Mouse (Mus musculus): Measurements from ENCODE around the gene Smim13. TPM values are rescaled to one million over a fixed set of nuclear protein-coding genes. Genes with fewer than 3 reads are reported as not detected.
"Not testable (repeated sequence)": the region's sequence is repeated elsewhere in the genome, so short reads cannot be mapped to it uniquely, and the experiment has no call there.

Smim13 gene
- polyA plus RNA-seq, 1 experiment, result 9.0 TPM

- DNase-seq (ENCODE audit: low spot score), result no peak
Observed at GRCm38 (mm10) chr13:41238035-41238804, 11.4 kb upstream of the Smim13 start.

- no peak for DNase-seq (ENCODE audit: low spot score)
Observed at GRCm38 (mm10) chr13:41238805-41239130, 10.9 kb upstream of the Smim13 start.

DNA sequence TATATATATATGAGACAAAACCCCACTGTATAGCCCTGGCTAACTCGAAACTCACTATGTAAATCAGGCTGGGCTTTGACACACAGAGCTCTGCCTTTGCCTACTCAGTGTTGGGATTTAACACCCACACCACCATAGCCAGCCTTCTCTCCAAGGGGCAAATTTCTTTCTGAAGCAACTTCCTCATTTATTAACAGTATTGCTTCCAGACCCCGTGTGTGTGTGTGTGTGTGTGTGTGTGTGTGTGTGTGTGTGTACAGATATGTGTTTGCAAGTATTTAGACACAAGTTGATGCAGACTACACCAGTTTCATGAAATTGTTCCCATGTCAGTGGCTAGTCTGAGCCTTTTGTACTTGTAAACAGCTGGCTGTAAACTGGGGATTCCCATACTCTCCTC is 8.1 kb upstream of the Smim13 start:
- no peak for DNase-seq (ENCODE audit: low spot score)

DNA sequence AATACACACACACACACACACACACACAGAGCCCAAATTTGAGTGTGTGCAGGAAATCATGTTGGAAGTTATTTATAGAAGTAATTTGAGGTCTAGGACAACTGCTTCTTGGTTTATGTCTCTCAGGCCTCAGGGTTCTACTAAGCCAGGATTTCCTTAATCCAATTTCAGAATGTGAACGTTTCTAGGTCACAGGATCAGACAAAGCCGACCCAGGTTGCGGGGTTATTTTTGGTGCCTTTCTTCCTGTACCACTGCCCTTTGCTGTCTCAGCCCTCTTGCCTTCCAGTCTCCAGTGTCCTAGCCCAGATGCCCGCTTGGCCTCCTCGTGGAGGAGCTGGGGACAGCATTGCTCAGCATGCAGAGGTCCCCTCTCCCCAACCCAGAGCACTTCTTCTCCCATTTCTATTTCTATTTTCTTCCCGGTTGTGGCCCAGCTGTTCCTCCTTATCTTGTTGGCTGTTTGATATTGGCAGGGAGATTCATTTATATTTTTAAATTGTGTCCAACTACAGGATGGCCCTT is 5.3 kb upstream of the Smim13 start:
- DNase-seq (ENCODE audit: low spot score), result no peak

- no peak for DNase-seq (ENCODE audit: low spot score)
Observed at GRCm38 (mm10) chr13:41248751-41249520, 708 bp upstream of the Smim13 start.

GRCm38 (mm10) chr13:41250318-41250981 is 806 bp downstream of the Smim13 start:
- no peak for DNase-seq (ENCODE audit: low spot score)

DNA sequence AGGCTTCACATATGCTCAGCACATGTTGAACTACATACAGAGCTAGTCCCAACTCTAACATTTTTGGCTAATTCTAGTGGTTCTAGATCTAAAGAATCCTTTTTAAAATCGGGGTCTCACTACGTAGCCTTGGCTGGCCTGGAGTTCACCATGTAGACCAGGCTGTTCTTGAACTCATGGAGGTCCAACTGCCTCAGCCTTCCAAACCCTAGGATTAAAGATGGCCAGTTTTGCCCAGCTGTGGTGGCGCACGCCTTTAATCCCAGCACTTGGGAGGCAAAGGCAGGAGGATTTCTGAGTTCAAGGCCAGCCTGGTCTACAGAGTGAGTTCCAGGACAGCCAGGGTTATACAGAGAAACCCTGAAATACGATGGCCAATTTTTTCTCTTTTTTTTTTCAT is 1.6 kb downstream of the Smim13 start:
- not testable (repeated sequence) for DNase-seq (ENCODE audit: low spot score)

GRCm38 (mm10) chr13:41251667-41252066 is 2.0 kb downstream of the Smim13 start:
- DNase-seq (ENCODE audit: low spot score), result no peak

DNA sequence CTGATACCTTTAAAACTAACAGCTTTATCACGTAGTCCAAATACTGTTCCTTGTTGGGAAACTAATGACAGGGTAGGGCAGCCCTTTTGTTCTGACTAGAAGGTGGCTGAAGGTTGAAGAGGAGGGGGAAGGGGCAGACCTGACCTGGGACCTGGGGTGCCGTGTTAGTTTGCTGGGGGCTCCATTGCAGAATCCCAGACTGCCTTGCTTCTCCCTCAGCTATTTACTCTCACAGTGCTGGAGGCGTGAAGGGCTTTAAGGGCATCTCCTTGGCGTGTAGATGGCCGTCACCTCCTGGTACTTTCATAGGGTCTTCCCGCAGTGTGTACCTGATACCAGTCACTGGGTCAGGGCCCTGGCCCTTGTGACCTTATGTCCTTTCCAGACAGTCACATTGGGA is 2.5 kb downstream of the Smim13 start:
- DNase-seq (ENCODE audit: low spot score), result no peak

DNA sequence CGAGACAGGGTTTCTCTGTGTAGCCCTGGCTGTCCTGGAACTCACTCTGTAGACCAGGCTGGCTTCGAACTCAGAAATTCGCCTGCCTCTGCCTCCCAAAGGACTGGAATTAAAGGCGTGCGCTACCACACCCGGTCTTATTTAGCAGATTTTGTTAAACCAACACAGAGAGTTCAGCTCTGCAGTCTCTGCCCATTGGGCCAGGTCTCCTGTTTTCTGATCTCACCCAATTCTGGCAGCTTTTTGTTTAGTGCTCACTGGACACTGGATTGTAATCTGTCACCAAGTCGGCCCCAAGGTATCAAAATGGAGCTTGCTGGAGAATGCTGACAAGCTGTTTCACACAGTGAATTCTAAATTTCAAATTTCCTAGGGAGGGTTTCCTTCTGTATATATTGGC is 3.1 kb downstream of the Smim13 start:
- no peak for DNase-seq (ENCODE audit: low spot score)

DNA sequence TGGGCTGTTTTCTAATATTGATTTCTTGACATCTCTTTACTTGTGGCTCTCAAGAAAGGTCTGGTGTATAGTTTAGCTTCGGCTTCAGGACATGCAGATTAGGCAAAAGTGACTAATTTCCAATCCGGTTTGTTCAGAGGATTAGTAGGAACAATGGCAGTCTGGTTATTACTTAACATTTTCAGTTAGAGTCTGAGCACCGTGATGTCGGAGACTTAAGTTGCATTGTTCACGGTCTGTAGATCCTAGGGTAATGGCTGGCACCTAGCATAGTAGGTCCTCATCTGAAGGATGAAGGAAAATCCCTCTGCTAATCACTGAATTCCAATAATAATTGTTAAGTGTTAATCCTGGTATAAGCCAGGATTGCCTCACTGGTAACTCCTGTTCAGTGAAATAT is 6.5 kb downstream of the Smim13 start:
- DNase-seq (ENCODE audit: low spot score), result no peak

DNA sequence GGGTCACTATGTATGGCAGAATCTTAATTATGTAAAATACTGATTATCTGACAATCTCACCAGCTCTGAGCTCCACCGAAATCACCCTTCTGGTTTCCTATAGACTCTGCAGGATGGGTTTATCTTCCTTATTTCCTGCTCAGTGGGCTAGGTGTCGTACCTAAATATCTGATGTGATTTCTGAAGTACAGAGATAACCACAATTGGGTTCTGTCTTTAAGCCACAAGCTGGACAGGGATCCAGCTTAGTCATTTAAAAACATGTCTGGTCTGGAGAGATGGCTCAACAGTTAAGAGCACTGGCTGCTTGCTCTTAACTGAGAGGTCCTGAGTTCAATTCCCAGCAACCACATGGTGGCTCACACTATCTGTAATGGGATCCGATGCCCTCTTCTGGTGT is 7.3 kb downstream of the Smim13 start:
- DNase-seq (ENCODE audit: low spot score), result no peak

- no peak for DNase-seq (ENCODE audit: low spot score)
Observed at GRCm38 (mm10) chr13:41257851-41258250, 8.2 kb downstream of the Smim13 start.

- DNase-seq (ENCODE audit: low spot score), result not testable (repeated sequence)
Observed at GRCm38 (mm10) chr13:41261617-41262016, 12.0 kb downstream of the Smim13 start.

GRCm38 (mm10) chr13:41263304-41264006 is 13.8 kb downstream of the Smim13 start:
- no peak for DNase-seq (ENCODE audit: low spot score)

DNA sequence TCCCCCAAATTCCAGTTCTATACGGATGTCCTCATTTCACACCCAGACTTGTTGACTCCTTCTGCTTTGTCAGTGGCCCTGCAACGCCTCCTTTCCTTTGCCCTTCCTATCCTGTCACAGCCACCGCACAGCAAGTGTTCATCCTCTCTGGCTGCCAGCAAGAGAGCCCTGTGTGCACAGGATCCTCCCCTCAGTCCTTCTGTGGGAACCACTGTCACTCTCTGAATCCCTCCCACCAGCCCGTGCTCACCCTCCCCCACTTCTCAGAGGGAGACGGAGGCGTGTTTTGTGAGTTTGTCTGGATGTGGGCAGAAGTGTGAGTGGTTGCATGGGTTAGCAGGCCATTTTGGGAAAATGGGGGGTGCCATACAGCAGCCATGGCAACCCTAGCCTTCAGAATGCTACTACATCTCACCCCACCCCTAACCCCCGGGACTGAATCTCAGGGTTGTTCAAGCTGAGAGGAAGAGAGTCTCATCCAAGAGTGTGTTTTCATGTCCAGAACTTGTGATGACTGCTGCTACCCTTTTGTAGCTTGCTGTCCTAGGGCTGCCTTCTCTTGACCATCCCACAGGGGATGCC is 18.3 kb downstream of the Smim13 start:
- no peak for DNase-seq (ENCODE audit: low spot score)

DNA sequence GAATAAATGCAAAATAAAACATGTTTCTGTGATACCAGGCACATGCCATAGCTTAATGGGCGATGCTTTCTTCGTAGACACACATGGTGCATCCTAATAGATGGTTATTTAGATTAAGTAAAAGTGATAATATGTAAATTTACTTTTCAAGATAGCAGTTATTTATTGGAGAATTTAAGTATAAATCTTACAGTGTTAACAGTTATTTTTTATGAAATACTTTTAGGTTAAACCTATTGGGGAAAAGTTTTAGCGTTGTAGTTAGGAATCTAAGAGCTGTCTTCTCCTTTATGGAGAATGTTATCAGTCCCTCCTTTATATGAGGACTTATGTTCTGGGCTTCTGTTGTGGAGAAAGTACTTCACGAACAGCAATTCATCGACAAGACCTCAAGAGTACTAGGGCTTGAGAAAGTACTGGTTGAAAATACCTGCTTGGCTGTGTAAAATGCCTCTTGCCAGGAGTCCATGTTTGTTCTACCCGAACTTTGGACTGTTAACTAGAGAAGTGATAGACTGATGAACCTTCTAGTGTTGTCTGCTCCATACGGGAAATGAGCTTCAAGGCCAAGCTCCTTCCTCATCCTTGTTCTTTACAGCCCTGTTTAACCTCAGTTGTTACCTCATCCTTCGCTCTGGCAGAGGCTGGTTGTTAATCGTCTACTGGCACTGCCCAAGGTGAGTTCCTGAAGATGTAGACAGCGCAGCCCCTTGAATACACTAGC is 24.4 kb downstream of the Smim13 start, which contains the start of gene Gm17364:
Gene Gm17364 (minus strand): TSS at position 51 of the 724 bp plus-strand sequence.
- DNase-seq (ENCODE audit: low spot score), result no peak

DNA sequence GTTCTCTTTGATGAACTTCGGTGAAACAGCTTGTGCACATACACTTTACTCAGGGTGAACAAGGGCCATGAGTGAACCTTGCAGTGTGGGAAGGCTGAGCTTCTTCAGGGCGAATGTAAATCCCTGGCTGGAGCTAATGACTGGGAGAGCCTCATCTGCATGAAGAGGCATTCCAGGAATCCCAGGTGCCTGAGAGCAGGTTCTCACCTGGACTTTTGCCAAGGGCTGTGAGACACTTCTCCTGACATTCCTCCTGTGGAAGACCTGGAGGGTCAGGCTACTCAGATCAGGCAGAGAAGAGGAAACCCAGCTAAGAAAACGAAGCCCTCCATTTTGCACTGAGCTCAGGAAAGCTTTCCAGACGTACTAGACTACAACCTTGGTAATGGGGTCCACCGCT is 31.1 kb downstream of the Smim13 start:
- no peak for DNase-seq (ENCODE audit: low spot score)

DNA sequence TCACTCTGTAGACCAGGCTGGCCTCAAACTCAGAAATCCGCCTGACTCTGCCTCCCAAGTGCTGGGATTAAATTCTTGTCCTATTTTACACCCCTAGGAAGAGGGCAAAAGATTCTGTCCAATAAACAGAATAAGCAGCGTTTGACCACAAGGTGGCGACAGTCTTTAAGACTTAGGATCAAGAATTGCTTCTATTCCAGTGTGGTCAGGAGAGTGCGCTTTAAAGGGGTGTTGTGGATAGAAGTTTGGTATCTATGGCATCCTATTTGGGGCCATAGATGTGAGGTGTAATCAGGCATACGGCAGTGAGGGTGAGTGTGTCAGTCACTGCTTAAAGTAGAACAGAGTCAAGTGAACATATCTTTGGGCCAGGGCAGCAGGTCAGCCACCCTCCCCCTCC is 33.6 kb downstream of the Smim13 start:
- no peak for DNase-seq (ENCODE audit: low spot score)

GRCm38 (mm10) chr13:41285448-41285847 is 35.8 kb downstream of the Smim13 start:
- DNase-seq (ENCODE audit: low spot score), result no peak

DNA sequence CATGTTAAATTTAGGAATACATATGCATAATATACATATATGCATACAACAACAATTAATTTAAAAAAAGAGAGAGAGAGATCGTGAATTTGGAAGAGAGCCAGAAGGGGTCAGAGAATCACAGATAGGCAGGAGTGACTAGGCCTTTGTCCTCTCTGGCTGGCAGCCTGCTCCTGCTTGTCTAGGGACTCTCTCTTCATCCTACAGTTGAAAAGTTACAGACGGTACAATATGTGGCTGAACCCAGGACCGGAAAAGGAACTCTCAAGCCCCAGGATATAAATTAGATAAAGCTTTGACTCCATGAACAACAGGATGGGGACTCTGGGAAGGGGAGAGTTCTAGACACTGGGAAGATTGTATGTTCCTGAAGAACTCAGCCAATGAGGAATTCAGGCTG is 36.6 kb downstream of the Smim13 start:
- no peak for DNase-seq (ENCODE audit: low spot score)
